Mouse (Mus musculus): ENCODE measurements around the gene Mrps21. TPM values are rescaled to one million over a fixed set of nuclear protein-coding genes. Genes with fewer than 3 reads are reported as not detected.

Gene Mrps21
- total and polyA plus RNA-seq, 3 experiments = 40.2 to 624 (median 190) TPM

GRCm38 (mm10) chr3:95882816-95883425, 11.6 kb upstream of the Mrps21 start:
- no peak for ATAC-seq (ENCODE audit: extremely low read depth, insufficient number of reproducible peaks, low FRiP score, poor library complexity, severe bottlenecking)
- Histone ChIP-seq H3K4me1 (ENCODE audit: insufficient read depth, low read depth, low read length) (peaks cover 13% of the 10 kb centered on the region), H3K9me3 (replicated peaks) (peaks cover 8% of the 10 kb centered on the region), H3K36me3 (replicated peaks) (peaks cover 65% of the 10 kb centered on the region), H3K27me3 (ENCODE audit: insufficient read depth, low read length) (no peaks in the 10 kb centered on the region; the same call in 1 of the 2 replicates), H3K4me3 (ENCODE audit: low read depth, low read length) (peak overlapping the region; percentile 30; the same call in 1 of the 2 replicates)
- TF ChIP-seq POLR2AphosphoS5 (IDR thresholded peaks at IDR 0.05; ENCODE audit: insufficient replicate concordance, low read depth, low read length) = no peak
- no peak for TF ChIP-seq GATA1 (IDR thresholded peaks at IDR 0.05; ENCODE audit: borderline replicate concordance, low read length)
- no peak for TF ChIP-seq TAL1 (conservative IDR thresholded peaks at IDR 0.05; ENCODE audit: low read depth, low read length)
- TF ChIP-seq GATA2 (IDR thresholded peaks at IDR 0.05; ENCODE audit: borderline replicate concordance, low read depth, low read length) = no peak
- no peak for TF ChIP-seq CTCF (IDR thresholded peaks at IDR 0.05; ENCODE audit: low read depth, low read length)
- DNase-seq (ENCODE audit: low spot score) = no peak

GRCm38 (mm10) chr3:95881979-95882815, 10.9 kb upstream of the Mrps21 start, which contains the start of gene Ciart:
Gene Ciart, minus strand, starts transcription at chr3:95882251.
- no peak for TF ChIP-seq GATA2 (IDR thresholded peaks at IDR 0.05; ENCODE audit: borderline replicate concordance, low read depth, low read length)
- TF ChIP-seq POLR2AphosphoS5 (IDR thresholded peaks at IDR 0.05; ENCODE audit: insufficient replicate concordance, low read depth, low read length) = no peak
- no peak for TF ChIP-seq TAL1 (conservative IDR thresholded peaks at IDR 0.05; ENCODE audit: low read depth, low read length)
- TF ChIP-seq GATA1 (IDR thresholded peaks at IDR 0.05; ENCODE audit: borderline replicate concordance, low read length) = no peak
- no peak for TF ChIP-seq CTCF (IDR thresholded peaks at IDR 0.05; ENCODE audit: low read depth, low read length)
- ATAC-seq (ENCODE audit: extremely low read depth, insufficient number of reproducible peaks, low FRiP score, poor library complexity, severe bottlenecking) (no peak), DNase-seq (ENCODE audit: low spot score) (no peak)
- Histone ChIP-seq H3K36me3 (replicated peaks) (peaks cover 64% of the 10 kb centered on the region), H3K9me3 (replicated peaks) (peaks cover 8% of the 10 kb centered on the region), H3K27me3 (ENCODE audit: insufficient read depth, low read length) (no peaks in the 10 kb centered on the region; the same call in 1 of the 2 replicates), H3K4me1 (ENCODE audit: insufficient read depth, low read depth, low read length) (peaks cover 13% of the 10 kb centered on the region), H3K4me3 (ENCODE audit: low read depth, low read length) (peak within 1 kb of the TSS; percentile 30; the same call in 1 of the 2 replicates)

- TF ChIP-seq GATA2 (IDR thresholded peaks at IDR 0.05; ENCODE audit: borderline replicate concordance, low read depth, low read length) (no peak), TAL1 (conservative IDR thresholded peaks at IDR 0.05; ENCODE audit: low read depth, low read length) (no peak), CTCF (IDR thresholded peaks at IDR 0.05; ENCODE audit: low read depth, low read length) (no peak), GATA1 (IDR thresholded peaks at IDR 0.05; ENCODE audit: borderline replicate concordance, low read length) (no peak), POLR2AphosphoS5 (IDR thresholded peaks at IDR 0.05; ENCODE audit: insufficient replicate concordance, low read depth, low read length) (no peak)
- H3K4me1 ChIP-seq (ENCODE audit: insufficient read depth, low read depth, low read length) = peaks cover 18% of the 10 kb centered on the region
- ATAC-seq (ENCODE audit: extremely low read depth, insufficient number of reproducible peaks, low FRiP score, poor library complexity, severe bottlenecking) (no peak), DNase-seq (ENCODE audit: low spot score) (no peak)
- no peak overlapping the region for H3K4me3 ChIP-seq (ENCODE audit: low read depth, low read length)
- peaks cover 8% of the 10 kb centered on the region for H3K9me3 ChIP-seq (replicated peaks)
- H3K36me3 ChIP-seq (replicated peaks) = peaks cover 66% of the 10 kb centered on the region
- no peaks in the 10 kb centered on the region; the same call in 1 of the 2 replicates for H3K27me3 ChIP-seq (ENCODE audit: insufficient read depth, low read length)
These were observed 7.7 kb upstream of the Mrps21 start for GRCm38 (mm10) chr3:95879063-95879462.

GRCm38 (mm10) chr3:95872048-95872447, 729 bp upstream of the Mrps21 start:
- DNase-seq (ENCODE audit: low spot score) (no peak), ATAC-seq (ENCODE audit: extremely low read depth, insufficient number of reproducible peaks, low FRiP score, poor library complexity, severe bottlenecking) (no peak)
- Histone ChIP-seq H3K9me3 (replicated peaks) (no peaks in the 10 kb centered on the region), H3K27me3 (ENCODE audit: insufficient read depth, low read length) (no peaks in the 10 kb centered on the region), H3K4me1 (ENCODE audit: insufficient read depth, low read depth, low read length) (peaks cover 44% of the 10 kb centered on the region), H3K36me3 (replicated peaks) (peaks cover 62% of the 10 kb centered on the region), H3K4me3 (ENCODE audit: low read depth, low read length) (peak overlapping the region; percentile 74)
- TF ChIP-seq CTCF (IDR thresholded peaks at IDR 0.05; ENCODE audit: low read depth, low read length) (no peak), GATA2 (IDR thresholded peaks at IDR 0.05; ENCODE audit: borderline replicate concordance, low read depth, low read length) (no peak), POLR2AphosphoS5 (IDR thresholded peaks at IDR 0.05; ENCODE audit: insufficient replicate concordance, low read depth, low read length) (no peak), TAL1 (conservative IDR thresholded peaks at IDR 0.05; ENCODE audit: low read depth, low read length) (no peak), GATA1 (IDR thresholded peaks at IDR 0.05; ENCODE audit: borderline replicate concordance, low read length) (no peak)

- DNase-seq (ENCODE audit: low spot score) = no peak
- Histone ChIP-seq H3K27me3 (ENCODE audit: insufficient read depth, low read length) (no peaks in the 10 kb centered on the region), H3K9me3 (replicated peaks) (no peaks in the 10 kb centered on the region), H3K4me1 (ENCODE audit: insufficient read depth, low read depth, low read length) (peaks cover 44% of the 10 kb centered on the region), H3K4me3 (ENCODE audit: low read depth, low read length) (peak overlapping the region; percentile 74), H3K36me3 (replicated peaks) (peaks cover 66% of the 10 kb centered on the region)
- TF ChIP-seq POLR2AphosphoS5 (IDR thresholded peaks at IDR 0.05; ENCODE audit: insufficient replicate concordance, low read depth, low read length) (no peak), TAL1 (conservative IDR thresholded peaks at IDR 0.05; ENCODE audit: low read depth, low read length) (no peak), GATA1 (IDR thresholded peaks at IDR 0.05; ENCODE audit: borderline replicate concordance, low read length) (no peak), CTCF (IDR thresholded peaks at IDR 0.05; ENCODE audit: low read depth, low read length) (no peak), GATA2 (IDR thresholded peaks at IDR 0.05; ENCODE audit: borderline replicate concordance, low read depth, low read length) (no peak)
- no peak for ATAC-seq (ENCODE audit: extremely low read depth, insufficient number of reproducible peaks, low FRiP score, poor library complexity, severe bottlenecking)
These were observed 343 bp downstream of the Mrps21 start for GRCm38 (mm10) chr3:95870976-95871375.

- H3K27me3 ChIP-seq (ENCODE audit: insufficient read depth, low read length) = no peaks in the 10 kb centered on the region
These were observed 3.9 kb downstream of the Mrps21 start for GRCm38 (mm10) chr3:95867408-95867807.

More at GRCm38 (mm10) chr3:95867408-95867807, 3.9 kb downstream of the Mrps21 start:
- peaks cover 48% of the 10 kb centered on the region for H3K4me1 ChIP-seq (ENCODE audit: insufficient read depth, low read depth, low read length)
- H3K9me3 ChIP-seq (replicated peaks) = no peaks in the 10 kb centered on the region
- ATAC-seq (ENCODE audit: extremely low read depth, insufficient number of reproducible peaks, low FRiP score, poor library complexity, severe bottlenecking) (no peak), DNase-seq (ENCODE audit: low spot score) (no peak)
- H3K36me3 ChIP-seq (replicated peaks) = peaks cover 75% of the 10 kb centered on the region
- TF ChIP-seq GATA2 (IDR thresholded peaks at IDR 0.05; ENCODE audit: borderline replicate concordance, low read depth, low read length) = no peak
- TF ChIP-seq CTCF (IDR thresholded peaks at IDR 0.05; ENCODE audit: low read depth, low read length) = no peak
- no peak for TF ChIP-seq GATA1 (IDR thresholded peaks at IDR 0.05; ENCODE audit: borderline replicate concordance, low read length)
- TF ChIP-seq POLR2AphosphoS5 (IDR thresholded peaks at IDR 0.05; ENCODE audit: insufficient replicate concordance, low read depth, low read length) = no peak
- no peak for TF ChIP-seq TAL1 (conservative IDR thresholded peaks at IDR 0.05; ENCODE audit: low read depth, low read length)
- no peak overlapping the region for H3K4me3 ChIP-seq (ENCODE audit: low read depth, low read length)
